28 mouse cellular contexts compared by ENCODE assay signal in the genomic region with DNA sequence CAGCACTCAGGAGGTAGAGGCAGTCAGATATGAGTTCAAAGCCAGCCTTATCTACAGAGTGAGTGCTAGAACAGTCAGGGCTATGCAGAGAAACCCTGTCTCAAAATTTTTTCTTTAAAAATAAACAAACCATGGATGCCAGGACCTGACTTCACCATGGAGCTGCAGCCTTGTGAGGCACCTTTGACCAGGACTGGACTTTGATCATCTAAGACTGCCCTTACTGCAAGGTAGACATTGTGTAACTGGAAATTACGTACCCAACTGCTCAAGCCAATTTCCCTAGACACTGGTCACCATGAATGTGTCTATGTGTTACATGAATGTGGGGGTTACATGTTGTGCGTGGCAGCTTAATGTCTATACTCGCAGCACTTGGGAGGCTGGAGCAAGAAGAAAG. TPM values are rescaled to one million over a fixed set of nuclear protein-coding genes. Genes with fewer than 3 reads are reported as not detected.
DNase-seq lines count a peak whose midpoint lies in the region; ATAC-seq and TF ChIP-seq lines count a peak whose summit lies in the region.
"Had no signal": no experiment of that assay in that cellular context is flagged by ENCODE, and none has a peak within 500 bp of the region (broad histone marks: within the 10 kb centered on the region; RNA-seq: fewer than 3 reads in every experiment).

No protein-coding gene starts in this region.

- H3K4me1 ChIP-seq in intestine, postnatal 0 days (replicated peaks; ENCODE audit: control insufficient read depth, insufficient read depth, low read length): no peaks in the 10 kb centered on the region
- H3K4me1 ChIP-seq in intestine, embryonic 16.5 days (ENCODE audit: control insufficient read depth, insufficient read depth, low read length): no peaks in the 10 kb centered on the region
- H3K4me1 ChIP-seq in kidney, adult 2 months (ENCODE audit: control insufficient read depth, insufficient read depth, low read length): peaks cover 8% of the 10 kb centered on the region
- H3K4me1 ChIP-seq in kidney, embryonic 15.5 days: 0 out of 2 replicates have a peak, but pooled peaks cover 6% of the 10 kb centered on the region
- H3K4me1 ChIP-seq in kidney, embryonic 16.5 days (ENCODE audit: insufficient read depth, low read length): no peaks in the 10 kb centered on the region
- H3K4me1 ChIP-seq: forebrain, embryonic 15.5 days; hindbrain, embryonic 15.5 days had no signal

- no peaks in the 10 kb centered on the region for H3K9me3 ChIP-seq in intestine, postnatal 0 days (ENCODE audit: control insufficient read depth)
- H3K9me3 ChIP-seq in intestine, embryonic 16.5 days (ENCODE audit: control insufficient read depth, low read length): no peaks in the 10 kb centered on the region
- no peaks in the 10 kb centered on the region for H3K9me3 ChIP-seq in kidney, embryonic 15.5 days (replicated peaks)
- no peaks in the 10 kb centered on the region for H3K9me3 ChIP-seq in kidney, embryonic 16.5 days (ENCODE audit: low read length)
- H3K9me3 ChIP-seq: embryonic facial prominence, embryonic 10.5 days; embryonic facial prominence, embryonic 13.5 days; forebrain, embryonic 12.5 days; forebrain, embryonic 15.5 days; G1E; heart, embryonic 10.5 days; hindbrain, embryonic 12.5 days; hindbrain, embryonic 15.5 days had no signal

- ATAC-seq in intestine, postnatal 0 days: peak; percentile 70
- ATAC-seq in intestine, embryonic 16.5 days: no peak
- no peak for ATAC-seq in kidney, embryonic 15.5 days (replicated peaks; ENCODE audit: low FRiP score)
- ATAC-seq in kidney, embryonic 16.5 days (ENCODE audit: low FRiP score, low TSS enrichment): no peak
- ATAC-seq: forebrain, embryonic 15.5 days had no signal

- DNase-seq in kidney, adult 2 months: peak; percentile 86
- DNase-seq in kidney, postnatal 25 days: peak; percentile 46 to 67
- DNase-seq in kidney, postnatal 36 days: peak; percentile 53 to 79
- DNase-seq in embryo, embryonic 10 days (ENCODE audit: low spot score): no peak
- DNase-seq: adrenal gland, adult 2 months; adrenal gland, postnatal 14 days; B cell, adult 2 months; cerebellum, adult 11 months; cerebellum, adult 2 months; cerebellum, adult 9-11 months; cerebellum, postnatal 25 days; embryo, embryonic 11 days; gastrocnemius, postnatal 25 days; heart, adult 2 months had no signal

- no peaks in the 10 kb centered on the region for H3K27me3 ChIP-seq in intestine, postnatal 0 days (replicated peaks; ENCODE audit: control insufficient read depth, insufficient read depth, low read length)
- no peaks in the 10 kb centered on the region for H3K27me3 ChIP-seq in intestine, embryonic 16.5 days (replicated peaks; ENCODE audit: control insufficient read depth, insufficient read depth, low read length)
- no peaks in the 10 kb centered on the region for H3K27me3 ChIP-seq in kidney, adult 2 months (replicated peaks; ENCODE audit: control insufficient read depth, insufficient read depth, low read length)
- no peaks in the 10 kb centered on the region for H3K27me3 ChIP-seq in kidney, embryonic 15.5 days
- H3K27me3 ChIP-seq in kidney, embryonic 16.5 days (ENCODE audit: insufficient read depth, low read length): no peaks in the 10 kb centered on the region
- H3K27me3 ChIP-seq: CH12.LX; embryonic facial prominence, embryonic 13.5 days; forebrain, embryonic 12.5 days; forebrain, embryonic 15.5 days; hindbrain, embryonic 12.5 days; hindbrain, embryonic 15.5 days had no signal

- H3K36me3 ChIP-seq in intestine, postnatal 0 days (ENCODE audit: control insufficient read depth, insufficient read depth): peaks cover 5% of the 10 kb centered on the region; the same call in 1 of the 2 replicates
- H3K36me3 ChIP-seq in intestine, embryonic 16.5 days (ENCODE audit: control insufficient read depth, insufficient read depth, low read length): no peaks in the 10 kb centered on the region
- no peaks in the 10 kb centered on the region for H3K36me3 ChIP-seq in kidney, adult 2 months (ENCODE audit: control insufficient read depth, insufficient read depth, low read length)
- H3K36me3 ChIP-seq in kidney, embryonic 15.5 days: peaks cover 3% of the 10 kb centered on the region; the same call in 1 of the 2 replicates
- peaks cover 4% of the 10 kb centered on the region; the same call in 1 of the 2 replicates for H3K36me3 ChIP-seq in kidney, embryonic 16.5 days (ENCODE audit: insufficient read depth, low read length)
- H3K36me3 ChIP-seq: forebrain, embryonic 12.5 days had no signal

- H3K4me2 ChIP-seq in intestine, postnatal 0 days (replicated peaks; ENCODE audit: low read depth): no peak overlapping the region
- no peak overlapping the region for H3K4me2 ChIP-seq in intestine, embryonic 16.5 days (ENCODE audit: low read depth, low read length)
- no peak overlapping the region for H3K4me2 ChIP-seq in kidney, embryonic 15.5 days
- H3K4me2 ChIP-seq in kidney, embryonic 16.5 days (replicated peaks; ENCODE audit: low read depth, low read length): no peak overlapping the region
- H3K4me2 ChIP-seq: embryonic facial prominence, embryonic 13.5 days; forebrain, embryonic 12.5 days; forebrain, embryonic 15.5 days; hindbrain, embryonic 12.5 days; hindbrain, embryonic 15.5 days had no signal

- H3K9ac ChIP-seq in intestine, postnatal 0 days (ENCODE audit: low read depth, low read length): no peak overlapping the region
- H3K9ac ChIP-seq in intestine, embryonic 16.5 days (ENCODE audit: low read depth, low read length): no peak overlapping the region
- H3K9ac ChIP-seq in kidney, embryonic 15.5 days: no peak overlapping the region
- no peak overlapping the region for H3K9ac ChIP-seq in kidney, embryonic 16.5 days (replicated peaks; ENCODE audit: low read length)
- H3K9ac ChIP-seq: embryonic facial prominence, embryonic 13.5 days; forebrain, embryonic 12.5 days; forebrain, embryonic 15.5 days; hindbrain, embryonic 12.5 days; hindbrain, embryonic 15.5 days had no signal

- no peak for TF ChIP-seq POLR2A in kidney, adult 2 months (IDR thresholded peaks at IDR 0.05; ENCODE audit: low read depth, low read length)

- no peak overlapping the region for H3K4me3 ChIP-seq in intestine, postnatal 0 days (ENCODE audit: low read depth, low read length)
- no peak overlapping the region for H3K4me3 ChIP-seq in intestine, embryonic 16.5 days (ENCODE audit: low read length)
- H3K4me3 ChIP-seq in kidney, adult 2 months (ENCODE audit: insufficient read depth, low read depth, low read length): no peak overlapping the region
- no peak overlapping the region for H3K4me3 ChIP-seq in kidney, embryonic 15.5 days (replicated peaks)
- H3K4me3 ChIP-seq in kidney, embryonic 16.5 days (ENCODE audit: low read length): no peak overlapping the region
- H3K4me3 ChIP-seq: embryonic facial prominence, embryonic 10.5 days; embryonic facial prominence, embryonic 13.5 days; erythroblast, embryonic 14.5 days; forebrain, embryonic 12.5 days; forebrain, embryonic 15.5 days; heart, adult 2 months; heart, embryonic 10.5 days; hindbrain, embryonic 12.5 days; hindbrain, embryonic 15.5 days had no signal

- no peak overlapping the region for H3K27ac ChIP-seq in intestine, postnatal 0 days (ENCODE audit: low read depth, low read length)
- H3K27ac ChIP-seq in intestine, embryonic 16.5 days (ENCODE audit: low read length): no peak overlapping the region
- peak overlapping the region; percentile 85 for H3K27ac ChIP-seq in kidney, adult 2 months (ENCODE audit: insufficient read depth, low read depth, low read length)
- H3K27ac ChIP-seq in kidney, embryonic 15.5 days: no peak overlapping the region
- no peak overlapping the region for H3K27ac ChIP-seq in kidney, embryonic 16.5 days (ENCODE audit: low read length)
- H3K27ac ChIP-seq: embryonic facial prominence, embryonic 10.5 days; embryonic facial prominence, embryonic 13.5 days; forebrain, embryonic 12.5 days; forebrain, embryonic 15.5 days; heart, adult 2 months; hindbrain, embryonic 12.5 days; hindbrain, embryonic 15.5 days had no signal

- no peak for TF ChIP-seq CTCF in intestine, postnatal 0 days (IDR thresholded peaks at IDR 0.05; ENCODE audit: low read depth)
- TF ChIP-seq CTCF in kidney, adult 2 months (conservative IDR thresholded peaks at IDR 0.05; ENCODE audit: insufficient read depth, insufficient read length, low read depth, low read length): no peak

- WGBS in intestine, postnatal 0 days: 79% methylated on average over 3 of the region's 3 CpGs
- WGBS in intestine, embryonic 16.5 days: 93% methylated on average over 3 of the region's 3 CpGs
- 83% methylated on average over 3 of the region's 3 CpGs for WGBS in kidney, adult 2 months
- 92% methylated on average over 3 of the region's 3 CpGs for WGBS in kidney, embryonic 15.5 days
- WGBS in kidney, embryonic 16.5 days: 82% methylated on average over 3 of the region's 3 CpGs

RNA-seq across cellular contexts. Expression of gene Lrrc28, which starts 10.9 kb away (rescaled TPM):
- 16.1 and 17.2 TPM in 2 replicates for polyA plus RNA-seq in intestine, postnatal 0 days (2015; fragmentation: Nextera tagmentation; extraction: Ambion mirVana)
- polyA plus RNA-seq in intestine, embryonic 16.5 days (2015; fragmentation: Nextera tagmentation; extraction: Ambion mirVana): 10.7 and 11.4 TPM in 2 replicates
- polyA plus RNA-seq in kidney, adult 2 months (2012; rRNA removed): 41.8 and 46.1 TPM in 2 replicates
- 15.3 and 15.7 TPM in 2 replicates for polyA plus RNA-seq in kidney, embryonic 15.5 days (2015; fragmentation: Nextera tagmentation; extraction: Ambion mirVana)
- 14.4 and 15.1 TPM in 2 replicates for polyA plus RNA-seq in kidney, embryonic 16.5 days (2015; fragmentation: Nextera tagmentation; extraction: Ambion mirVana)

RNA-seq across cellular contexts. Expression of gene Ttc23, which starts 13.0 kb away (rescaled TPM):
- polyA plus RNA-seq in intestine, postnatal 0 days (2015; fragmentation: Nextera tagmentation; extraction: Ambion mirVana): 8.6 and 9.4 TPM in 2 replicates
- 17.1 and 18.2 TPM in 2 replicates for polyA plus RNA-seq in intestine, embryonic 16.5 days (2015; fragmentation: Nextera tagmentation; extraction: Ambion mirVana)
- polyA plus RNA-seq in kidney, adult 2 months (2012; rRNA removed): 8.4 and 8.8 TPM in 2 replicates
- polyA plus RNA-seq in kidney, embryonic 15.5 days (2015; fragmentation: Nextera tagmentation; extraction: Ambion mirVana): 30.4 and 33.1 TPM in 2 replicates
- polyA plus RNA-seq in kidney, embryonic 16.5 days (2015; fragmentation: Nextera tagmentation; extraction: Ambion mirVana): 30.4 and 32.6 TPM in 2 replicates
- polyA plus RNA-seq: erythroblast, embryonic 14.5 days had no signal
